Mouse (Mus musculus) adrenal gland, adult 18-20 months (tissue): ENCODE measurements around the gene Afdn. TPM values are rescaled to one million over a fixed set of nuclear protein-coding genes. Genes with fewer than 3 reads are reported as not detected.
"Not testable (repeated sequence)": the region's sequence is repeated elsewhere in the genome, so short reads cannot be mapped to it uniquely, and the experiment has no call there.

Source experiments
- DNase-seq, 2 experiments: peaks; one replicate each; pipeline ENCODE4 v3.0.0; 2021 to 2022; ENCODE audit warnings: low spot score in 2 of 2
- total RNA-seq, 2 experiments: library from RNA; stranded (reverse); gene quantifications; 1 replicate in 1 of 2; 2 replicates in 1 of 2; pipeline ENCODE4 v1.2.3; 2021

The Afdn gene
- total RNA-seq, 2 experiments from 2014 or later: 62.4 to 68.4 TPM

- no peak for DNase-seq
These were observed 105.0 kb downstream of the Afdn start for GRCm38 (mm10) chr17:13865340-13865739.

GRCm38 (mm10) chr17:13866951-13867351 is 106.6 kb downstream of the Afdn start:
- DNase-seq: no peak

GRCm38 (mm10) chr17:13867475-13867874 is 107.1 kb downstream of the Afdn start:
- no peak for DNase-seq

GRCm38 (mm10) chr17:13870236-13870635 is 109.9 kb downstream of the Afdn start:
- no peak for DNase-seq

- no peak for DNase-seq
These were observed 113.9 kb downstream of the Afdn start for GRCm38 (mm10) chr17:13874245-13874644.

GRCm38 (mm10) chr17:13877460-13877859 is 117.1 kb downstream of the Afdn start:
- no peak for DNase-seq

GRCm38 (mm10) chr17:13879731-13880130 is 119.4 kb downstream of the Afdn start:
- no peak for DNase-seq

GRCm38 (mm10) chr17:13883540-13883939 is 123.2 kb downstream of the Afdn start:
- no peak for DNase-seq

- no peak for DNase-seq
These were observed 129.6 kb downstream of the Afdn start for GRCm38 (mm10) chr17:13889818-13890434.

- DNase-seq: no peak
These were observed 130.6 kb downstream of the Afdn start for GRCm38 (mm10) chr17:13890932-13891331.

- peak in 1 of 2 experiments; percentile 10 for DNase-seq
These were observed 138.5 kb downstream of the Afdn start for GRCm38 (mm10) chr17:13898838-13899237.

GRCm38 (mm10) chr17:13899241-13899640 is 138.9 kb downstream of the Afdn start:
- DNase-seq: peak; percentile 31 to 35

GRCm38 (mm10) chr17:13903793-13904192 is 143.5 kb downstream of the Afdn start:
- DNase-seq: no peak

- no peak for DNase-seq
These were observed 146.7 kb downstream of the Afdn start for GRCm38 (mm10) chr17:13907082-13907481.

- no peak for DNase-seq
These were observed 147.3 kb downstream of the Afdn start for GRCm38 (mm10) chr17:13907681-13908080.

- no peak for DNase-seq
These were observed 153.6 kb downstream of the Afdn start for GRCm38 (mm10) chr17:13913951-13914350.

- no peak for DNase-seq
These were observed 154.2 kb downstream of the Afdn start for GRCm38 (mm10) chr17:13914531-13914930.

- DNase-seq: no peak
These were observed 160.4 kb downstream of the Afdn start for GRCm38 (mm10) chr17:13920771-13921170.

GRCm38 (mm10) chr17:13923418-13923817 is 163.1 kb downstream of the Afdn start:
- DNase-seq: no peak

GRCm38 (mm10) chr17:13924588-13924987 is 164.2 kb downstream of the Afdn start:
- peak in 1 of 2 experiments; percentile 12 for DNase-seq

GRCm38 (mm10) chr17:13925931-13926330 is 165.6 kb downstream of the Afdn start:
- no peak for DNase-seq

GRCm38 (mm10) chr17:13930421-13930820 is 170.1 kb downstream of the Afdn start:
- no peak for DNase-seq

- not testable (repeated sequence) for DNase-seq
These were observed 175.0 kb downstream of the Afdn start for GRCm38 (mm10) chr17:13935364-13935763.
